Mouse (Mus musculus): ENCODE data around the gene Ift172. TPM values are rescaled to one million over a fixed set of nuclear protein-coding genes. Genes with fewer than 3 reads are reported as not detected.

The Ift172 gene
- polyA plus RNA-seq (2015; fragmentation: Nextera tagmentation; extraction: Ambion mirVana), result 44.8 and 47.1 TPM in 2 replicates

- H3K4me3 ChIP-seq, result peak within 1 kb of the TSS; percentile 50
- H3K4me1 ChIP-seq, result peaks cover 38% of the 10 kb centered on the region
- no peaks in the 10 kb centered on the region for H3K9me3 ChIP-seq
- H3K36me3 ChIP-seq, result peaks cover 34% of the 10 kb centered on the region
- H3K4me2 ChIP-seq, result peak within 1 kb of the TSS; percentile 69
- no peaks in the 10 kb centered on the region for H3K27me3 ChIP-seq
- 2% methylated on average over 45 of the region's 45 CpGs for WGBS
- ATAC-seq (ENCODE audit: insufficient number of reproducible peaks, insufficient read depth, low FRiP score, low TSS enrichment, low read depth), result peak; percentile 90
- H3K9ac ChIP-seq, result peak within 1 kb of the TSS; percentile 73
- H3K27ac ChIP-seq, result peak within 1 kb of the TSS; percentile 89
Observed at GRCm38 (mm10) chr5:31290521-31291360, at the start of gene Ift172. Gene Ift172, minus strand, starts transcription at chr5:31291116.

- H3K9me3 ChIP-seq, result no peaks in the 10 kb centered on the region
- no peaks in the 10 kb centered on the region for H3K4me1 ChIP-seq
- H3K4me3 ChIP-seq, result no peak overlapping the region
- H3K4me2 ChIP-seq, result no peak overlapping the region
- H3K9ac ChIP-seq, result no peak overlapping the region
- no peaks in the 10 kb centered on the region for H3K27me3 ChIP-seq
- WGBS, result 32% methylated on average over 7 of the region's 7 CpGs
- no peaks in the 10 kb centered on the region for H3K36me3 ChIP-seq
- H3K27ac ChIP-seq, result no peak overlapping the region
- ATAC-seq (ENCODE audit: insufficient number of reproducible peaks, insufficient read depth, low FRiP score, low TSS enrichment, low read depth), result no peak
Observed at GRCm38 (mm10) chr5:31328255-31328654, 37.3 kb upstream of the Ift172 start.

DNA sequence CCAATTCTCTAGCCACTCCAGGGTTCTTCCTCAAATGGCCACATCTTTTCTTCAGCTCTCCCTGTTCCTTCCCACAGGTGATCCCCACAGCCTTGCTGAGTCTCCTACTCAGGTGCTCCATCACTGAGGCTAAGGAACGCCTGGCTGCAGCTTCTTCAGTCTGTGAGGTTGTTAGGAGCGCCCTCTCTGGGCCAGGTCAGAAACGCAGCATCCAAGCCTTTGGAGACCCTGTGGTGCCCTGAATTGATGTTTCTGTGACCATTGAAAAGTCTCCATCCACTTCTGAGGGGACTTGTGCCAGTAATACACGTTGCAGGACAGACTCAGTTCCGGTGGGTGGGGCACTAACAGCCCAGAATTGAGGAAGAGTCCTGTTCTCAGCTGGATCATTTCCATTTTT, 35.9 kb upstream of the Ift172 start:
- Histone ChIP-seq H3K4me2 (no peak overlapping the region), H3K9me3 (peaks cover 1% of the 10 kb centered on the region; the same call in 1 of the 2 replicates), H3K27ac (no peak overlapping the region), H3K27me3 (no peaks in the 10 kb centered on the region), H3K4me1 (no peaks in the 10 kb centered on the region), H3K9ac (no peak overlapping the region), H3K36me3 (no peaks in the 10 kb centered on the region), H3K4me3 (no peak overlapping the region)
- ATAC-seq (ENCODE audit: insufficient number of reproducible peaks, insufficient read depth, low FRiP score, low TSS enrichment, low read depth), result no peak
- 16% methylated on average over 5 of the region's 5 CpGs for WGBS

GRCm38 (mm10) chr5:31324085-31324484, 33.2 kb upstream of the Ift172 start:
- no peaks in the 10 kb centered on the region for H3K36me3 ChIP-seq
- H3K4me2 ChIP-seq, result no peak overlapping the region
- ATAC-seq (ENCODE audit: insufficient number of reproducible peaks, insufficient read depth, low FRiP score, low TSS enrichment, low read depth), result no peak
- no peaks in the 10 kb centered on the region for H3K27me3 ChIP-seq
- no peak overlapping the region for H3K4me3 ChIP-seq
- H3K4me1 ChIP-seq, result no peaks in the 10 kb centered on the region
- H3K9ac ChIP-seq, result no peak overlapping the region
- H3K27ac ChIP-seq, result no peak overlapping the region
- WGBS, result 59% methylated on average over 3 of the region's 3 CpGs
- peaks cover 5% of the 10 kb centered on the region; the same call in 1 of the 2 replicates for H3K9me3 ChIP-seq

DNA sequence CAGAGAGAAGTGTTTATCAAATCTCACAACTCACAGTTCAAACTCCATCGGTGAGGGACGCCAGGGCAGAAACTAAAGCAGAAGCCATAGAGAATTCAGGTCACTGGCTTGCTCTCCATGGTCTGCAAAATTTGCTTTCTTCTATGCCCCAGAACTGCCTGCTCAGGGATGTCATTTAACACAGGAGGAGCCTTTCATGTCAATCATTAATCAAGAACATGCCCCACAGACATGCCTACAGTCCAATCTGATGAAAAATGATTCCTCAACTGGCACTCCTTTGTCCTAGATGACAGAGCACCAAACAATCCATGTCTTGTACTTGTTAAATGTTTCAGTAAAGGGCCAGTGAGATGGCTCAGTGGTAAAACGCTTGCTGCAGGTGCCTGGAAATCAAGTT, 31.9 kb upstream of the Ift172 start:
- ATAC-seq (ENCODE audit: insufficient number of reproducible peaks, insufficient read depth, low FRiP score, low TSS enrichment, low read depth), result no peak
- Histone ChIP-seq H3K9me3 (peaks cover 5% of the 10 kb centered on the region; the same call in 1 of the 2 replicates), H3K4me3 (no peak overlapping the region), H3K4me1 (no peaks in the 10 kb centered on the region), H3K4me2 (no peak overlapping the region), H3K27me3 (no peaks in the 10 kb centered on the region), H3K9ac (no peak overlapping the region), H3K36me3 (no peaks in the 10 kb centered on the region), H3K27ac (no peak overlapping the region)
- WGBS, result 84% methylated on average over 3 of the region's 3 CpGs

DNA sequence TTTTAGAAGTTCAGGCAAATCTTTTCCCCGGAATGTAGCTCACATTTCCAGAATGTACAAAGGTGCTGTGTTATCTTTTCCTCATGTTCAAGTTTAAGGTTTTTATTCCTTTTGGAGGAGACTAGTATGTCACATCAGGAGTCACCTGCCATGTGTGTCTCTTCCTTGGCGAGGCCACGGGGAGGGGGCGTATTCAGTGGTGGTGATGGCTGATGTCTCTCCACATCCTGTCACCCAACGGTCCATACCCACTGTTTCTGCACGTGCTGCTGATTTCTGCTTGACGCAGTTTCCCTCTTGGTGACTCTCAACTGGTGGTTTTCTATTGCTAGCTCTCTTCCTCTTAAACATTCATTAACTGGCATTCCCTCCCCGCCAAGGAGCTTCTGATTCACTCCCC, 21.9 kb upstream of the Ift172 start:
- H3K36me3 ChIP-seq, result no peaks in the 10 kb centered on the region
- no peak overlapping the region for H3K4me3 ChIP-seq
- no peaks in the 10 kb centered on the region for H3K9me3 ChIP-seq
- no peak overlapping the region for H3K27ac ChIP-seq
- no peaks in the 10 kb centered on the region for H3K27me3 ChIP-seq
- no peak for ATAC-seq (ENCODE audit: insufficient number of reproducible peaks, insufficient read depth, low FRiP score, low TSS enrichment, low read depth)
- WGBS, result 87% methylated on average over 8 of the region's 8 CpGs
- no peak overlapping the region for H3K4me2 ChIP-seq
- no peaks in the 10 kb centered on the region for H3K4me1 ChIP-seq
- H3K9ac ChIP-seq, result no peak overlapping the region

- no peaks in the 10 kb centered on the region for H3K36me3 ChIP-seq
- no peak overlapping the region for H3K4me2 ChIP-seq
- no peaks in the 10 kb centered on the region for H3K27me3 ChIP-seq
- H3K9me3 ChIP-seq, result no peaks in the 10 kb centered on the region
- no peaks in the 10 kb centered on the region for H3K4me1 ChIP-seq
- no peak for ATAC-seq (ENCODE audit: insufficient number of reproducible peaks, insufficient read depth, low FRiP score, low TSS enrichment, low read depth)
- H3K27ac ChIP-seq, result no peak overlapping the region
- H3K4me3 ChIP-seq, result no peak overlapping the region
- 89% methylated on average over 6 of the region's 6 CpGs for WGBS
- H3K9ac ChIP-seq, result no peak overlapping the region
Observed at GRCm38 (mm10) chr5:31303093-31303492, 12.2 kb upstream of the Ift172 start.

- 72% methylated on average over 8 of the region's 8 CpGs for WGBS
Observed at GRCm38 (mm10) chr5:31301866-31302265, 10.9 kb upstream of the Ift172 start.

GRCm38 (mm10) chr5:31298486-31298885, 7.6 kb upstream of the Ift172 start:
- H3K9ac ChIP-seq, result no peak overlapping the region
- peaks cover 8% of the 10 kb centered on the region for H3K36me3 ChIP-seq
- H3K9me3 ChIP-seq, result no peaks in the 10 kb centered on the region
- ATAC-seq (ENCODE audit: insufficient number of reproducible peaks, insufficient read depth, low FRiP score, low TSS enrichment, low read depth), result no peak
- H3K27ac ChIP-seq, result no peak overlapping the region
- peaks cover 16% of the 10 kb centered on the region for H3K4me1 ChIP-seq
- 49% methylated on average over 2 of the region's 2 CpGs for WGBS
- no peak overlapping the region for H3K4me2 ChIP-seq
- H3K4me3 ChIP-seq, result no peak overlapping the region
- H3K27me3 ChIP-seq, result 0 out of 2 replicates have a peak, but pooled peaks cover 3% of the 10 kb centered on the region

More at GRCm38 (mm10) chr5:31301866-31302265, 10.9 kb upstream of the Ift172 start:
- no peak overlapping the region for H3K4me2 ChIP-seq
- H3K36me3 ChIP-seq, result no peaks in the 10 kb centered on the region
- no peaks in the 10 kb centered on the region for H3K4me1 ChIP-seq
- H3K27me3 ChIP-seq, result 0 out of 2 replicates have a peak, but pooled peaks cover 3% of the 10 kb centered on the region
- no peak for ATAC-seq (ENCODE audit: insufficient number of reproducible peaks, insufficient read depth, low FRiP score, low TSS enrichment, low read depth)
- no peaks in the 10 kb centered on the region for H3K9me3 ChIP-seq
- no peak overlapping the region for H3K27ac ChIP-seq
- no peak overlapping the region for H3K9ac ChIP-seq
- H3K4me3 ChIP-seq, result no peak overlapping the region

DNA sequence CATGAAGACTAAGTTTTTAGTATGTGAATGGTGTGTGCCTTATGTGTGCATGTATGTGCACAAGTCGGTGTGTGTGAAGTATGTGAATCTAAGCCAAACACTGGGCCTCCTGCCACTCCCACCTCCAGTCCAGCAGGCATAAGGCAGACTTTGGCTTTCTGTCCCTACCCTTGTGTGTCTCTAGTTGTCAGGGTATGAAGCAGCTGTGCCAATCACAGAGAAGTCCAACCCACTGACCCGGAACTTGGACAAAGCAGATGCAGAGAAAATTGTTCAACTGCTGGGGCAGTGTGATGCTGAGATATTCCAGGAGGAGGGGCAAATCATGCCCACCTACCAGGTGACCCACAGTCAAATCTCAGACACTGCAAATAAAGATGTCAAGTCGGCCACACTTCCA, 7.1 kb upstream of the Ift172 start:
- Histone ChIP-seq H3K9me3 (no peaks in the 10 kb centered on the region), H3K4me3 (no peak overlapping the region), H3K36me3 (peaks cover 13% of the 10 kb centered on the region), H3K9ac (no peak overlapping the region), H3K27ac (no peak overlapping the region), H3K4me2 (no peak overlapping the region), H3K4me1 (peaks cover 16% of the 10 kb centered on the region), H3K27me3 (0 out of 2 replicates have a peak, but pooled peaks cover 3% of the 10 kb centered on the region)
- ATAC-seq (ENCODE audit: insufficient number of reproducible peaks, insufficient read depth, low FRiP score, low TSS enrichment, low read depth), result no peak
- WGBS, result 79% methylated on average over 3 of the region's 3 CpGs

DNA sequence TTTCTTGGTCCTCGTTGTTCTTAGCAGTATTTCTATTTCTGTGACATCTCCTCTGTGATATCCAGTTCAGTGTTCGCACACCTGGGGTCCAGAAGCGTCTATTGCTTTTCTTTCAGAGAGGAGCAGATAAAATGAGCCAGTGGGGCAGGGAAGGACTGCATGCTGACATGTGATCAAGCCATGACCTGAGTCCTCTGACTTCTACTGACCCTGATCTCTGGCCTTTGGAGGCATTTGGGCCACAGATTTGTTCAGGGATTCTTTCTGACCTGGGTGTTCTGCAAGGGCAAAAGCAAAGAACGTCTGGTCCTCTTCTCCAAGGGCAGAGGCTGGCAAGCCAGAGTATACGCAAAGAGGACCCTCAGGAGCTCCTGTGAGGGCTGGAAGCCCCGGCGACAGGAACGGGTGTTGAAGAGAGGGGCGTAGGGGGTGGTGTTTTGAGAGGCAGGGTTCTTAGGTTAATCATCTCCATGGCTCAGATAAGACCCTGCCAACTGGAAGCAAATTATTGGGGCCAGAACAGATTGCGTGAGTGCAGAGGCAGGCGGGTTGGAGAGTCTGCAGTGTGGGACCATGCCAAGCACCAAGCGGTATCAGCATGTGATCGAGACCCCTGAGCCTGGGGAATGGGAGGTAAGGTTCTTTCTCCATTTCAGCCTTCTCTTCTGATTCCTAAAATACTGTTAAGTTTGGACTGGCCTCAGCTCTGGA, 6.3 kb upstream of the Ift172 start, which contains the start of gene Gckr:
TSS of gene Gckr (plus strand) at position 397 of the 711 bp plus-strand sequence.
- no peaks in the 10 kb centered on the region for H3K9me3 ChIP-seq
- H3K27me3 ChIP-seq, result 0 out of 2 replicates have a peak, but pooled peaks cover 3% of the 10 kb centered on the region
- H3K4me2 ChIP-seq, result peak within 1 kb of the TSS; percentile 87
- no peak within 1 kb of the TSS for H3K27ac ChIP-seq
- 77% methylated on average over 13 of the region's 13 CpGs for WGBS
- ATAC-seq (ENCODE audit: insufficient number of reproducible peaks, insufficient read depth, low FRiP score, low TSS enrichment, low read depth), result no peak
- H3K4me3 ChIP-seq, result peak within 1 kb of the TSS; percentile 98; the same call in 1 of the 2 replicates
- H3K36me3 ChIP-seq, result peaks cover 20% of the 10 kb centered on the region
- no peak within 1 kb of the TSS for H3K9ac ChIP-seq
- H3K4me1 ChIP-seq, result peaks cover 22% of the 10 kb centered on the region

All from embryonic facial prominence, embryonic 13.5 days (tissue).